ENCODE assay signal across 8 mouse cellular contexts in the genomic region with DNA sequence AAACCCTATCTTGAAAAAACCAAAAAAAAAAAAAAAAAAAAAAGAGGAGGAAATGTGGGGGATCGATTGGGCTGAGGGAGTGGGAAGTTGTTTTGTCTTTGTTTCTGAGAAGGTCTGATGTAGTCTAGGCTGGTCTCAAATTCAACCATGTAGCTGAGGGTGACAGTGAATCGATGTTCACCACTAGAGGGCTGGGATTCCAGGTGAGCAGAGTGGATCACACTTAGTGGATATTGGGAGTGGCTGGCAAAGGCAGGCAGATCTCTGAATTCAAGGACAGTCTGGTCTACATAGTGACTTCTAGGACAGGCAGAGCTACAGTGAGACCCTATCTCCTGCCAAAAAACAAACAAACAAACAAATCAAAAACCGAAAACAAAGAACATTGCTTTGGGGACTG. TPM values are rescaled to one million over a fixed set of nuclear protein-coding genes. Genes with fewer than 3 reads are reported as not detected.
DNase-seq lines count a peak whose midpoint lies in the region; ATAC-seq and TF ChIP-seq lines count a peak whose summit lies in the region.
"Had no signal": no experiment of that assay in that cellular context is flagged by ENCODE, and none has a peak within 500 bp of the region (broad histone marks: within the 10 kb centered on the region; RNA-seq: fewer than 3 reads in every experiment).

No protein-coding gene starts in this region.

- peak; percentile 32 for DNase-seq in hindbrain, embryonic 11.5 days (ENCODE audit: low spot score)
- peak; percentile 69 for DNase-seq in brain, adult 2 months (ENCODE audit: low read depth, low spot score)
- DNase-seq in lung, adult 2 months: no peak
- no peak for DNase-seq in urinary bladder, adult 18-20 months (ENCODE audit: low spot score in 2 of 2)
- no peak for DNase-seq in left cerebral cortex, adult 11 months (ENCODE audit: low spot score)

- H3K9ac ChIP-seq in hindbrain, embryonic 11.5 days (ENCODE audit: low read depth, low read length): no peak overlapping the region
- H3K9ac ChIP-seq in hindbrain, embryonic 16.5 days (ENCODE audit: low read depth, low read length): no peak overlapping the region
- H3K9ac ChIP-seq: heart, embryonic 13.5 days had no signal

- H3K27me3 ChIP-seq in hindbrain, embryonic 11.5 days (ENCODE audit: control insufficient read depth, insufficient read depth, low read length): no peaks in the 10 kb centered on the region
- H3K27me3 ChIP-seq in hindbrain, embryonic 16.5 days (replicated peaks; ENCODE audit: control insufficient read depth, insufficient read depth, low read length): no peaks in the 10 kb centered on the region

- TF ChIP-seq CTCF in lung, adult 2 months (IDR thresholded peaks at IDR 0.05; ENCODE audit: insufficient read depth, low read length): peak; percentile 60

- H3K9me3 ChIP-seq in hindbrain, embryonic 11.5 days (ENCODE audit: control insufficient read depth, low read length): no peaks in the 10 kb centered on the region
- no peaks in the 10 kb centered on the region for H3K9me3 ChIP-seq in hindbrain, embryonic 16.5 days (ENCODE audit: control insufficient read depth, low read length)
- H3K9me3 ChIP-seq: heart, embryonic 13.5 days had no signal

- no peaks in the 10 kb centered on the region for H3K36me3 ChIP-seq in hindbrain, embryonic 11.5 days (ENCODE audit: control insufficient read depth, insufficient read depth, low read length)
- H3K36me3 ChIP-seq in hindbrain, embryonic 16.5 days (ENCODE audit: control insufficient read depth, insufficient read depth, low read length): no peaks in the 10 kb centered on the region
- H3K36me3 ChIP-seq: heart, embryonic 13.5 days had no signal

- H3K4me1 ChIP-seq in hindbrain, embryonic 11.5 days (replicated peaks; ENCODE audit: control insufficient read depth, insufficient read depth, low read length): no peaks in the 10 kb centered on the region
- H3K4me1 ChIP-seq in hindbrain, embryonic 16.5 days (ENCODE audit: control insufficient read depth, insufficient read depth, low read depth, low read length): no peaks in the 10 kb centered on the region; the same call in 1 of the 2 replicates
- H3K4me1 ChIP-seq in lung, adult 2 months (ENCODE audit: control insufficient read depth, insufficient read depth, low read length): peaks cover 2% of the 10 kb centered on the region; the same call in 1 of the 2 replicates

- no peak overlapping the region for H3K27ac ChIP-seq in hindbrain, embryonic 11.5 days (ENCODE audit: low read depth, low read length)
- H3K27ac ChIP-seq in hindbrain, embryonic 16.5 days (ENCODE audit: low read depth, low read length): no peak overlapping the region
- H3K27ac ChIP-seq: heart, embryonic 13.5 days had no signal

- no peak overlapping the region for H3K4me3 ChIP-seq in hindbrain, embryonic 11.5 days (ENCODE audit: low read depth, low read length)
- H3K4me3 ChIP-seq in hindbrain, embryonic 16.5 days (ENCODE audit: low read length): no peak overlapping the region
- no peak overlapping the region for H3K4me3 ChIP-seq in lung, adult 2 months (replicated peaks; ENCODE audit: extremely low read depth, low read depth, low read length)
- H3K4me3 ChIP-seq: heart, embryonic 13.5 days had no signal

- WGBS in hindbrain, embryonic 11.5 days: 47% methylated on average over 3 of the region's 3 CpGs
- WGBS in hindbrain, embryonic 16.5 days: 59% methylated on average over 3 of the region's 3 CpGs
- 31% methylated on average over 3 of the region's 3 CpGs for WGBS in lung, adult 2 months

- TF ChIP-seq POLR2A in lung, adult 2 months (IDR thresholded peaks at IDR 0.05; ENCODE audit: borderline replicate concordance, extremely low read depth, low read depth, low read length): no peak

- ATAC-seq in hindbrain, embryonic 11.5 days (ENCODE audit: low FRiP score): no peak
- no peak for ATAC-seq in hindbrain, embryonic 16.5 days
- peak; percentile 46; the same call in 1 of the 2 replicates for ATAC-seq in erythroblast, adult 5-6 weeks (replicated peaks; ENCODE audit: low FRiP score, poor library complexity, severe bottlenecking)

- H3K4me2 ChIP-seq in hindbrain, embryonic 11.5 days (replicated peaks; ENCODE audit: low read depth, low read length): no peak overlapping the region
- no peak overlapping the region for H3K4me2 ChIP-seq in hindbrain, embryonic 16.5 days (ENCODE audit: low read length)
- H3K4me2 ChIP-seq: heart, embryonic 13.5 days had no signal

RNA-seq across cellular contexts. Expression of a gene that starts 16.7 kb away (rescaled TPM):
- 66.1 and 66.7 TPM in 2 replicates for polyA plus RNA-seq in hindbrain, embryonic 11.5 days (2014; fragmentation: Nextera tagmentation; extraction: Ambion mirVana)
- polyA plus RNA-seq in hindbrain, embryonic 16.5 days (2015; fragmentation: Nextera tagmentation; extraction: Ambion mirVana): 60.8 and 61.8 TPM in 2 replicates
- 12.9 and 25.7 TPM in 2 replicates for total RNA-seq in erythroblast, adult 5-6 weeks (2015; ENCODE audit: low replicate concordance)
- total RNA-seq in erythroblast, adult 5-6 weeks (2017; ENCODE audit: low replicate concordance): 15.6 and 19.5 TPM in 2 replicates
- polyA plus RNA-seq in lung, adult 2 months (2012; rRNA removed): 23.5 and 26.4 TPM in 2 replicates

RNA-seq across cellular contexts. Expression of a gene that starts 17.0 kb away (rescaled TPM):
- 732 and 754 TPM in 2 replicates for polyA plus RNA-seq in hindbrain, embryonic 11.5 days (2014; fragmentation: Nextera tagmentation; extraction: Ambion mirVana)
- 1,512 and 1,598 TPM in 2 replicates for polyA plus RNA-seq in hindbrain, embryonic 16.5 days (2015; fragmentation: Nextera tagmentation; extraction: Ambion mirVana)
- total RNA-seq in erythroblast, adult 5-6 weeks (2015; ENCODE audit: low replicate concordance): 130 and 150 TPM in 2 replicates
- 47.5 and 77.4 TPM in 2 replicates for total RNA-seq in erythroblast, adult 5-6 weeks (2017; ENCODE audit: low replicate concordance)
- 416 and 565 TPM in 2 replicates for polyA plus RNA-seq in lung, adult 2 months (2012; rRNA removed)

RNA-seq across cellular contexts. Expression of a gene that starts 27.7 kb away (rescaled TPM):
- polyA plus RNA-seq in hindbrain, embryonic 11.5 days (2014; fragmentation: Nextera tagmentation; extraction: Ambion mirVana): 176 and 182 TPM in 2 replicates
- 135 TPM in 2 replicates for polyA plus RNA-seq in hindbrain, embryonic 16.5 days (2015; fragmentation: Nextera tagmentation; extraction: Ambion mirVana)
- 4.4 and 16.7 TPM in 2 replicates for total RNA-seq in erythroblast, adult 5-6 weeks (2015; ENCODE audit: low replicate concordance)
- 5.2 and 8.6 TPM in 2 replicates for total RNA-seq in erythroblast, adult 5-6 weeks (2017; ENCODE audit: low replicate concordance)
- 58.6 and 67.0 TPM in 2 replicates for polyA plus RNA-seq in lung, adult 2 months (2012; rRNA removed)

RNA-seq across cellular contexts. Expression of a gene that starts 41.7 kb away (rescaled TPM):
- 0.49 and 1.0 TPM in 2 replicates for polyA plus RNA-seq in hindbrain, embryonic 11.5 days (2014; fragmentation: Nextera tagmentation; extraction: Ambion mirVana)
- polyA plus RNA-seq in hindbrain, embryonic 16.5 days (2015; fragmentation: Nextera tagmentation; extraction: Ambion mirVana): 0.61 and 0.87 TPM in 2 replicates
- 0.21 TPM in 1 of 2 replicates, not detected in the other for total RNA-seq in erythroblast, adult 5-6 weeks (2015; ENCODE audit: low replicate concordance)
- total RNA-seq in erythroblast, adult 5-6 weeks (2017; ENCODE audit: low replicate concordance): 0.56 and 0.60 TPM in 2 replicates
- polyA plus RNA-seq in lung, adult 2 months (2012; rRNA removed): 6.8 and 7.8 TPM in 2 replicates

RNA-seq across cellular contexts. Expression of a gene that starts 58.3 kb away (rescaled TPM):
- polyA plus RNA-seq in hindbrain, embryonic 11.5 days (2014; fragmentation: Nextera tagmentation; extraction: Ambion mirVana): 358 and 366 TPM in 2 replicates
- 339 and 367 TPM in 2 replicates for polyA plus RNA-seq in hindbrain, embryonic 16.5 days (2015; fragmentation: Nextera tagmentation; extraction: Ambion mirVana)
- 49.8 and 57.9 TPM in 2 replicates for total RNA-seq in erythroblast, adult 5-6 weeks (2015; ENCODE audit: low replicate concordance)
- 59.0 and 89.2 TPM in 2 replicates for total RNA-seq in erythroblast, adult 5-6 weeks (2017; ENCODE audit: low replicate concordance)
- polyA plus RNA-seq in lung, adult 2 months (2012; rRNA removed): 269 and 286 TPM in 2 replicates

Comparison
In these comparisons a context has a peak if more than half of its experiments do, and no peak if none do; other contexts are left out.
1. DNase-seq: peak in hindbrain, embryonic 11.5 days (single experiment) and brain, adult 2 months (single experiment); none in lung, adult 2 months (single experiment), urinary bladder, adult 18-20 months (0 of 2) and left cerebral cortex, adult 11 months (single experiment).